Mouse (Mus musculus) ES-Bruce4 (cell line): Measurements from ENCODE around the gene Prdx2. TPM values are rescaled to one million over a fixed set of nuclear protein-coding genes. Genes with fewer than 3 reads are reported as not detected.

Source experiments
- H3K27ac ChIP-seq: 2 replicates; pipeline ENCODE4 v1.5.1; 2012; ENCODE audit warnings: low read length, inconsistent platforms; ENCODE audit not compliant: insufficient read depth
- H3K27me3 ChIP-seq: 2 replicates; pipeline ENCODE4 v1.6.1; 2012; ENCODE audit warnings: mild to moderate bottlenecking, low read length, inconsistent platforms; ENCODE audit not compliant: control insufficient read depth, poor library complexity, insufficient read depth, severe bottlenecking
- H3K36me3 ChIP-seq: 2 replicates; pipeline ENCODE4 v1.6.1; 2012; ENCODE audit warnings: inconsistent platforms, mild to moderate bottlenecking, low read length, moderate library complexity; ENCODE audit not compliant: control insufficient read depth, poor library complexity, insufficient read depth, severe bottlenecking
- H3K4me1 ChIP-seq: one replicate; pipeline ENCODE4 v1.8.1; 2011; ENCODE audit warnings: low read length; ENCODE audit not compliant: control insufficient read depth, insufficient read depth
- H3K4me3 ChIP-seq: 2 replicates; pipeline ENCODE4 v1.5.1; 2011; ENCODE audit warnings: low read depth, mild to moderate bottlenecking, low read length
- H3K9ac ChIP-seq: 2 replicates; pipeline ENCODE4 v1.6.1; 2012; ENCODE audit warnings: low read depth, mild to moderate bottlenecking, inconsistent platforms; ENCODE audit not compliant: poor library complexity, severe bottlenecking
- H3K9me3 ChIP-seq: replicated peaks from 2 replicates; pipeline ENCODE4 v1.6.1; 2012; ENCODE audit warnings: mild to moderate bottlenecking, low read length, inconsistent platforms; ENCODE audit not compliant: control insufficient read depth, poor library complexity, insufficient read depth, severe bottlenecking
- CTCF ChIP-seq: IDR thresholded peaks from one replicate; pipeline ENCODE4 v1.8.1; 2011; ENCODE audit warnings: low read depth, low read length
- EP300 ChIP-seq: IDR thresholded peaks from 2 replicates; pipeline ENCODE4 v1.6.1; 2011; ENCODE audit warnings: low read depth, low read length; ENCODE audit not compliant: insufficient read depth
- POLR2A ChIP-seq: IDR thresholded peaks from one replicate; pipeline ENCODE4 v1.8.1; 2011; ENCODE audit warnings: low read length; ENCODE audit not compliant: insufficient read depth
- polyA plus RNA-seq: library from polyadenylated mRNA; stranded (reverse); fragments of >200 nt; gene quantifications from 2 replicates; pipeline ENCODE4 v1.2.4, GENCODE M21; 2011; ENCODE audit warnings: low read depth; ENCODE audit not compliant: missing spikeins, insufficient read depth, insufficient read length

Prdx2 gene
- polyA plus RNA-seq, 1 experiment, result 237 TPM

- Histone ChIP-seq H3K36me3 (peaks cover 4% of the 10 kb centered on the region; the same call in 1 of the 2 replicates), H3K27ac (peak overlapping the region; percentile 59), H3K4me3 (peak overlapping the region; percentile 58), H3K4me1 (peaks cover 7% of the 10 kb centered on the region), H3K9me3 (no peaks in the 10 kb centered on the region), H3K27me3 (no peaks in the 10 kb centered on the region), H3K9ac (peak overlapping the region; percentile 92)
- no peak for TF ChIP-seq POLR2A
- no peak for TF ChIP-seq CTCF
- TF ChIP-seq EP300, result no peak
Observed at GRCm38 (mm10) chr8:84979599-84980421, 10.4 kb downstream of the Prdx2 start.

DNA sequence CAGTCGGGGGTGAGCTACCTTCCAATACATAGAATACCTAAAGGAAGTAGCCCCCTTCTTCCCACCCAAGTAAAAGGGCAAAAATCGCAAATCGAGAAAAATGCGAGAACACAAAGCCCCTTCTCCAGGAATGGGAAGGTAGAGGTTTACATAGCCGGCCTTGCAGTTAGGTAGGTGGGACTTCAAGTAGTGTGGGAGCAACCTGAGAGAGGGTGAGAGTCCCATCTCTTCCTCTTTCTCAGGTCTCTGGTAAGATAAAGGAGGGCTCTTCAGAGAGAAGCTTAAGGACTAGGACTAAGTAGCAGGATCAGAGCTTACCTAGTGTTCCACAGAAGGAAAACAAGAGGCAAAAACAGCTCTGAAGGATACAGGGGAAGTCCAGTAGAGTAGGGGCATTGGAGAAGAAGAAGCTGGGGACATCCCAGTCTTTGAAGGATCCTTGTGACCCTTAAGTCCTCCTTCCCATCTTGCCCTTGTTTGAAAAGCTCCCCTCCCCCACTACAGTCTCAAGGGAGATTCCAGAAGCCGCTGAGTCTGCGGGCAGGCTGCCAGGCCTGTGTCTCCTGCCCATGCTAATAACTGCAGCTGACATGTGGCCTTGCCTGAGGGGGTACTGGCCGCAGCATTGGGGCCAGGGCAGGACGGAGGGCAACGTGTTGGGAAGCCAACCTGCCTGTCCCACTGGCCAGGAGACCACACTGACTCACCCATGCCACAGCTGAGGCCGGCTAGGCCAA is 11.4 kb downstream of the Prdx2 start:
- H3K36me3 ChIP-seq, result no peaks in the 10 kb centered on the region
- H3K9me3 ChIP-seq, result no peaks in the 10 kb centered on the region
- H3K27me3 ChIP-seq, result no peaks in the 10 kb centered on the region
- peak overlapping the region; percentile 58 for H3K4me3 ChIP-seq
- H3K9ac ChIP-seq, result peak overlapping the region; percentile 92
- H3K4me1 ChIP-seq, result peaks cover 7% of the 10 kb centered on the region
- TF ChIP-seq EP300 (no peak), POLR2A (no peak), CTCF (no peak)
- peak overlapping the region; percentile 59 for H3K27ac ChIP-seq

GRCm38 (mm10) chr8:84981644-84982498 is 12.5 kb downstream of the Prdx2 start:
- no peak overlapping the region for H3K4me3 ChIP-seq
- H3K4me1 ChIP-seq, result peaks cover 7% of the 10 kb centered on the region
- no peak for TF ChIP-seq POLR2A
- no peak for TF ChIP-seq CTCF
- TF ChIP-seq EP300, result no peak
- no peaks in the 10 kb centered on the region for H3K36me3 ChIP-seq
- no peaks in the 10 kb centered on the region for H3K9me3 ChIP-seq
- no peaks in the 10 kb centered on the region for H3K27me3 ChIP-seq
- no peak overlapping the region for H3K27ac ChIP-seq
- H3K9ac ChIP-seq, result no peak overlapping the region

GRCm38 (mm10) chr8:84982499-84983011 is 13.2 kb downstream of the Prdx2 start:
- H3K9me3 ChIP-seq, result no peaks in the 10 kb centered on the region
- H3K9ac ChIP-seq, result no peak overlapping the region
- peaks cover 7% of the 10 kb centered on the region for H3K4me1 ChIP-seq
- TF ChIP-seq CTCF (no peak), POLR2A (no peak), EP300 (no peak)
- H3K27ac ChIP-seq, result no peak overlapping the region
- H3K4me3 ChIP-seq, result no peak overlapping the region
- H3K36me3 ChIP-seq, result no peaks in the 10 kb centered on the region
- no peaks in the 10 kb centered on the region for H3K27me3 ChIP-seq

DNA sequence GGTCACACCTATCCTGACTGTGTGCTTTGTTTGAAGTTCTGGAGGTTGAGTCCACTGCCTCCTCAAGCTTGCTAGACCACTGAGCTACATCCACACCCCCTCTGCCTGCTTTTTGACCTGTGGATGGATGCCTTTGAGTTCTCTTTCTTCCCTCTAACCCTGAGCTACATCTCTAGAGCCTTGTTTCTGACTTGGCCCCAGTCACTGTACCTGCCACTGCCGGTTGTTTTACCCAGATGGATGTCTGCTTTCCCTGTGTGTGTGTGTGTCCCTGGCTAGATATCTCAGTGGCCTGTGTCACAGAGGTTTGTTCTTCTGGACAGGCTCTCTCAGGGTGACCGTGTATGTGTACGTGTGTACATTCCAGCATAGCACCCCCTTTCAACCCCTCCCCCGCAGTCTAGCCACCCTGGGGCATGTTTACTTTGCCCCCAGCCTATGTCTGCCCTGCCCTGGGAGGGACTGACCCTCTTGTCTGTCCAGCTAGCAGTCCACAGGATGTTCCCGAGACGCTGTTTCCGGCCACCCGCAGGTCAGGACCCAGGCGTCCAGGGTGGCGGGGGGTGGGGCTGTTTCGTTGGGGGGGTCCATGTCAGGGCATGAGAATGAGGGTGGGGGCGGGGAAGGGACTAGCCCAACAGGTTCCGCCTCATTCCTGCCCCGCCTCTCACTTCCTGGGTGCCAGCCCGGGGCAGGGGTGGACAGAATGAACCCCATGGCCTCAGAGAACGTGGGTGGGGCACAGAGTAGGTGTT is 15.1 kb downstream of the Prdx2 start:
- no peaks in the 10 kb centered on the region for H3K27me3 ChIP-seq
- peak overlapping the region; percentile 74 for H3K9ac ChIP-seq
- H3K9me3 ChIP-seq, result no peaks in the 10 kb centered on the region
- TF ChIP-seq CTCF (no peak), EP300 (peak; percentile 71; the same call in 1 of the 2 replicates)
- peak overlapping the region; percentile 73; the same call in 1 of the 2 replicates for H3K4me3 ChIP-seq
- H3K27ac ChIP-seq, result peak overlapping the region; percentile 79
- no peaks in the 10 kb centered on the region for H3K36me3 ChIP-seq
- peaks cover 10% of the 10 kb centered on the region for H3K4me1 ChIP-seq
